In genomic region chr2:181537444-181538047, GRCm38 (mm10) we compare ENCODE assay signal across 8 mouse cellular contexts. TPM values are rescaled to one million over a fixed set of nuclear protein-coding genes. Genes with fewer than 3 reads are reported as not detected.
DNase-seq lines count a peak whose midpoint lies in the region; ATAC-seq lines count a peak whose summit lies in the region.

No protein-coding gene starts in this region.

- no peak overlapping the region for H3K4me2 ChIP-seq in hindbrain, embryonic 15.5 days
- H3K4me2 ChIP-seq in limb, embryonic 11.5 days (ENCODE audit: low read depth, severe bottlenecking), result no peak overlapping the region

- 80% methylated on average over 2 of the region's 2 CpGs for WGBS in hindbrain, embryonic 15.5 days
- 86% methylated on average over 2 of the region's 2 CpGs for WGBS in limb, embryonic 11.5 days

- H3K4me3 ChIP-seq in hindbrain, embryonic 15.5 days, result no peak overlapping the region
- H3K4me3 ChIP-seq in limb, embryonic 11.5 days (ENCODE audit: low read depth, low read length), result no peak overlapping the region

- peaks cover 6% of the 10 kb centered on the region; the same call in 1 of the 2 replicates for H3K4me1 ChIP-seq in hindbrain, embryonic 15.5 days (replicated peaks)
- H3K4me1 ChIP-seq in limb, embryonic 11.5 days (ENCODE audit: control insufficient read depth, insufficient read depth, low read length), result no peaks in the 10 kb centered on the region

- H3K9me3 ChIP-seq in hindbrain, embryonic 15.5 days, result no peaks in the 10 kb centered on the region
- H3K9me3 ChIP-seq in limb, embryonic 11.5 days (ENCODE audit: control insufficient read depth, low read length), result no peaks in the 10 kb centered on the region

- H3K9ac ChIP-seq in hindbrain, embryonic 15.5 days, result no peak overlapping the region
- H3K9ac ChIP-seq in limb, embryonic 11.5 days (ENCODE audit: low read length), result peak overlapping the region; percentile 30; the same call in 1 of the 2 replicates

- peak overlapping the region; percentile 61 for H3K27ac ChIP-seq in hindbrain, embryonic 15.5 days (replicated peaks)
- H3K27ac ChIP-seq in limb, embryonic 11.5 days (replicated peaks; ENCODE audit: low read depth, low read length), result no peak overlapping the region

- 0 out of 2 replicates have a peak, but pooled peaks have one; percentile 34 for ATAC-seq in hindbrain, embryonic 15.5 days (ENCODE audit: low FRiP score, low read depth)
- no peak for ATAC-seq in limb, embryonic 11.5 days (ENCODE audit: insufficient number of reproducible peaks, low FRiP score, low TSS enrichment, low read depth)

- H3K36me3 ChIP-seq in hindbrain, embryonic 15.5 days, result no peaks in the 10 kb centered on the region
- no peaks in the 10 kb centered on the region for H3K36me3 ChIP-seq in limb, embryonic 11.5 days (ENCODE audit: control insufficient read depth, insufficient read depth, low read length)

- DNase-seq in 416B (ENCODE audit: low read depth) (peak; percentile 70), R1 (ENCODE audit: low read depth, low spot score) (peak; percentile 39), adipocyte (ENCODE audit: low spot score) (no peak)
- peak; percentile 67 to 82 for DNase-seq in frontal cortex, postnatal 36 days (ENCODE audit: low spot score in 2 of 2)
- no peak for DNase-seq in limb, embryonic 11.5 days (ENCODE audit: low spot score)
- DNase-seq in mesoderm, embryonic 11.5 days (ENCODE audit: low read depth, low spot score), result peak; percentile 12
- DNase-seq in c-Kit-positive CD71-positive TER-119-positive erythroid progenitor cells, embryonic 14.5 days (ENCODE audit: low spot score), result no peak

- H3K27me3 ChIP-seq in hindbrain, embryonic 15.5 days, result no peaks in the 10 kb centered on the region
- H3K27me3 ChIP-seq in limb, embryonic 11.5 days (ENCODE audit: control insufficient read depth, insufficient read depth, low read length), result no peaks in the 10 kb centered on the region

RNA-seq across cellular contexts. Expression of gene Dnajc5, which starts 17.3 kb away (rescaled TPM):
- 258 and 267 TPM in 2 replicates for polyA plus RNA-seq in hindbrain, embryonic 15.5 days (2015; fragmentation: Nextera tagmentation; extraction: Ambion mirVana)
- polyA plus RNA-seq in limb, embryonic 11.5 days (2014; fragmentation: Nextera tagmentation; extraction: Ambion mirVana), result 75.3 and 80.9 TPM in 2 replicates

RNA-seq across cellular contexts. Expression of gene Tpd52l2, which starts 40.6 kb away (rescaled TPM):
- polyA plus RNA-seq in hindbrain, embryonic 15.5 days (2015; fragmentation: Nextera tagmentation; extraction: Ambion mirVana), result 117 and 118 TPM in 2 replicates
- polyA plus RNA-seq in limb, embryonic 11.5 days (2014; fragmentation: Nextera tagmentation; extraction: Ambion mirVana), result 165 and 175 TPM in 2 replicates

RNA-seq across cellular contexts. Expression of gene Abhd16b, which starts 44.5 kb away (rescaled TPM):
- polyA plus RNA-seq in hindbrain, embryonic 15.5 days (2015; fragmentation: Nextera tagmentation; extraction: Ambion mirVana), result 0.17 TPM in 1 of 2 replicates, not detected in the other
- 0.08 and 0.21 TPM in 2 replicates for polyA plus RNA-seq in limb, embryonic 11.5 days (2014; fragmentation: Nextera tagmentation; extraction: Ambion mirVana)

RNA-seq across cellular contexts. Expression of gene Uckl1, which starts 47.1 kb away (rescaled TPM):
- 61.2 and 62.0 TPM in 2 replicates for polyA plus RNA-seq in hindbrain, embryonic 15.5 days (2015; fragmentation: Nextera tagmentation; extraction: Ambion mirVana)
- 34.4 and 39.7 TPM in 2 replicates for polyA plus RNA-seq in limb, embryonic 11.5 days (2014; fragmentation: Nextera tagmentation; extraction: Ambion mirVana)

RNA-seq across cellular contexts. Expression of gene Prpf6, which starts 54.1 kb away (rescaled TPM):
- polyA plus RNA-seq in hindbrain, embryonic 15.5 days (2015; fragmentation: Nextera tagmentation; extraction: Ambion mirVana), result 59.3 and 60.3 TPM in 2 replicates
- 78.7 and 82.5 TPM in 2 replicates for polyA plus RNA-seq in limb, embryonic 11.5 days (2014; fragmentation: Nextera tagmentation; extraction: Ambion mirVana)

Comparison
In these comparisons a context has a peak if more than half of its experiments do, and no peak if none do; other contexts are left out.
1. DNase-seq: peak in 416B (single experiment), R1 (single experiment), frontal cortex, postnatal 36 days (2 of 2) and mesoderm, embryonic 11.5 days (single experiment); none in limb, embryonic 11.5 days (single experiment), adipocyte (single experiment) and c-Kit-positive CD71-positive TER-119-positive erythroid progenitor cells, embryonic 14.5 days (single experiment).